Mouse (Mus musculus): Measurements from ENCODE around the gene Mfap3l.
"Not testable (repeated sequence)": the region's sequence is repeated elsewhere in the genome, so short reads cannot be mapped to it uniquely, and the experiment has no call there.

Mfap3l gene

GRCm38 (mm10) chr8:60650119-60650518 lies 17.5 kb downstream of the Mfap3l start:
- DNase-seq (ENCODE audit: low read depth), result no peak

- no peak for DNase-seq (ENCODE audit: low read depth)
These were observed 24.9 kb downstream of the Mfap3l start for GRCm38 (mm10) chr8:60657425-60658113.

GRCm38 (mm10) chr8:60658114-60658500 lies 25.5 kb downstream of the Mfap3l start:
- no peak for DNase-seq (ENCODE audit: low read depth)

- DNase-seq (ENCODE audit: low read depth), result not testable (repeated sequence)
These were observed 26.1 kb downstream of the Mfap3l start for GRCm38 (mm10) chr8:60658686-60659085.

- DNase-seq (ENCODE audit: low read depth), result no peak
These were observed 27.1 kb downstream of the Mfap3l start for GRCm38 (mm10) chr8:60659721-60660120.

- DNase-seq (ENCODE audit: low read depth), result no peak
These were observed 28.6 kb downstream of the Mfap3l start for GRCm38 (mm10) chr8:60661191-60661590.

- no peak for DNase-seq (ENCODE audit: low read depth)
These were observed 30.9 kb downstream of the Mfap3l start for GRCm38 (mm10) chr8:60663552-60663951.

GRCm38 (mm10) chr8:60665821-60666220 lies 33.2 kb downstream of the Mfap3l start:
- no peak for DNase-seq (ENCODE audit: low read depth)

GRCm38 (mm10) chr8:60666852-60667251 lies 34.2 kb downstream of the Mfap3l start:
- DNase-seq (ENCODE audit: low read depth), result no peak

- no peak for DNase-seq (ENCODE audit: low read depth)
These were observed 46.0 kb downstream of the Mfap3l start for GRCm38 (mm10) chr8:60678590-60678989.

- no peak for DNase-seq (ENCODE audit: low read depth)
These were observed 49.2 kb downstream of the Mfap3l start for GRCm38 (mm10) chr8:60681811-60682210.

- no peak for DNase-seq (ENCODE audit: low read depth)
These were observed 49.7 kb downstream of the Mfap3l start for GRCm38 (mm10) chr8:60682340-60682739.

- no peak for DNase-seq (ENCODE audit: low read depth)
These were observed 79.0 kb downstream of the Mfap3l start for GRCm38 (mm10) chr8:60711516-60712086.

- DNase-seq (ENCODE audit: low read depth), result no peak
These were observed 82.1 kb downstream of the Mfap3l start for GRCm38 (mm10) chr8:60714724-60715123.

GRCm38 (mm10) chr8:60718692-60719091 lies 86.1 kb downstream of the Mfap3l start:
- DNase-seq (ENCODE audit: low read depth), result no peak

Data from c-Kit-positive CD71-negative TER-119-negative erythroid progenitor cells, embryonic 14.5 days (primary cell).